Mouse (Mus musculus) heart, embryonic 16.5 days (tissue): ENCODE data around the gene Hsd11b2. TPM values are rescaled to one million over a fixed set of nuclear protein-coding genes. Genes with fewer than 3 reads are reported as not detected.

Experiments
- ATAC-seq: fragments of 200-750 bp; cut with Nextera tagmentation; replicated peaks from 2 replicates; pipeline ENCODE4 v1.8.0; 2017; ENCODE audit warnings: moderate number of reproducible peaks; ENCODE audit not compliant: insufficient read depth, low FRiP score; ENCODE audit errors: extremely low read depth
- H3K27ac ChIP-seq: fragments of 300-500 bp; sonication (generic); 2 replicates; pipeline ENCODE4 v1.5.1; 2014; ENCODE audit warnings: mild to moderate bottlenecking, low read length, control low read depth, moderate library complexity
- H3K27me3 ChIP-seq: fragments of 300-500 bp; sonication (generic); 2 replicates; pipeline ENCODE4 v1.6.1; 2014; ENCODE audit warnings: low read length, mixed read lengths; ENCODE audit not compliant: control insufficient read depth, insufficient read depth
- H3K36me3 ChIP-seq: fragments of 300-500 bp; sonication (generic); 2 replicates; pipeline ENCODE4 v1.6.1; 2014; ENCODE audit not compliant: control insufficient read depth, insufficient read depth
- H3K4me1 ChIP-seq: fragments of 300-500 bp; sonication (generic); 2 replicates; pipeline ENCODE4 v1.6.1; 2014; ENCODE audit warnings: low read length, mixed read lengths; ENCODE audit not compliant: control insufficient read depth, insufficient read depth
- H3K4me2 ChIP-seq: fragments of 300-500 bp; sonication (generic); 2 replicates; pipeline ENCODE4 v1.6.1; 2014; ENCODE audit warnings: low read depth, mild to moderate bottlenecking, control low read depth, low read length
- H3K4me3 ChIP-seq: fragments of 300-500 bp; sonication (generic); 2 replicates; pipeline ENCODE4 v1.5.1; 2014; ENCODE audit warnings: mild to moderate bottlenecking, control low read depth, low read length
- H3K9ac ChIP-seq: fragments of 300-500 bp; sonication (generic); 2 replicates; pipeline ENCODE4 v1.6.1; 2014; ENCODE audit warnings: low read length, control low read depth
- H3K9me3 ChIP-seq: fragments of 300-500 bp; sonication (generic); replicated peaks from 2 replicates; pipeline ENCODE4 v1.6.1; 2016; ENCODE audit warnings: low read length; ENCODE audit not compliant: control insufficient read depth
- WGBS: fragments of 180-500 bp; shearing (Covaris S2); extraction: QIAGEN DNeasy Blood & Tissue Kit; methylation state at CpG from one replicate; pipeline ENCODE4 v1.1.7; 2014; 5-methylcytosine and 5-hydroxymethylcytosine counted together
- polyA plus RNA-seq: library from polyadenylated mRNA; unstranded; fragments of >200 nt; fragmentation: Nextera tagmentation; extraction: Ambion mirVana; gene quantifications from 2 replicates; pipeline ENCODE4 v1.2.1, GENCODE M21; 2015

Hsd11b2 gene
- polyA plus RNA-seq, 1 experiment from 2014 or later = 0.25 TPM

DNA sequence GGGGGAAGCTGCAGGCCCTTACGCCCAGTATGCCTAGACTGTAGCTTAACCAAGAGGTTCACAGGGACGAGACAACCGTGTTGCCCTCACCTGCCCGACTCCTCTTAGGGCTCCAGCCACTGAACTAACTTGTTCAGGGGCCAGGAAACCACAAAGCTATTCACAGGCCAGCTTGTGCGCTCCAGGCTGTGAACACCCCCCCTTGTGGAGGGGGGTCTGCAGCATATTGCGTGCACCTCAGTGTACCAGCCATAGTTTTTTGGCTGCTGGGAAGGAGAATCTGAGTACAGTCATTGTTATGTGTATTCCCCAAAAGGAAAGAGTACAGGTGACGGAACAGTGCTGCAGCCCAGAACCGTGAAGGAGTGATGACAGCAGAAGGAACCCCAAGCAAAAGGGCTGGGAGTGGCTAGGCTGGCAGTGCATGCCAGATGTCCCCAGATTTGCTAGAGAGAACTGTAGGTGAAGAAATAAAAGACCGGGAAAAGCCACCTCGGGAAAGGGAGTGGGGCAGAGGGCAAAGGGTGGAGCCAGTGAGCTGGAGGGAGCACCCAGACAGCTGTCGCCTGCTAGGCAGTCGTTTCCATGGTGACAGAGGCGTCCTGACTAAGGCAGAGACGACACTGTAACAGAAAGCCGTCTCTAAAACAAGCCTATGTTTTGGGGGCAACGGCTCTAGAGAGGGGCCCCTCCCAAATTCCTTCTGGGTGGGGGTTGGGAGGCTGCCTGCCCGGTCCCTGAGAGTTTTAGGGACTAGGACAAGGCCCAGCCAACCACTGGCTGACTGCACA, 44.5 kb upstream of the Hsd11b2 start:
- WGBS = 33% methylated on average over 17 of the region's 17 CpGs
- H3K9ac ChIP-seq = no peak overlapping the region
- no peak overlapping the region for H3K27ac ChIP-seq
- H3K4me3 ChIP-seq = no peak overlapping the region
- no peak overlapping the region for H3K4me2 ChIP-seq
- H3K27me3 ChIP-seq = peaks cover 7% of the 10 kb centered on the region; the same call in 1 of the 2 replicates
- 0 out of 2 replicates have a peak, but pooled peaks cover 2% of the 10 kb centered on the region for H3K36me3 ChIP-seq
- H3K4me1 ChIP-seq = peaks cover 37% of the 10 kb centered on the region
- no peak for ATAC-seq
- H3K9me3 ChIP-seq = no peaks in the 10 kb centered on the region

DNA sequence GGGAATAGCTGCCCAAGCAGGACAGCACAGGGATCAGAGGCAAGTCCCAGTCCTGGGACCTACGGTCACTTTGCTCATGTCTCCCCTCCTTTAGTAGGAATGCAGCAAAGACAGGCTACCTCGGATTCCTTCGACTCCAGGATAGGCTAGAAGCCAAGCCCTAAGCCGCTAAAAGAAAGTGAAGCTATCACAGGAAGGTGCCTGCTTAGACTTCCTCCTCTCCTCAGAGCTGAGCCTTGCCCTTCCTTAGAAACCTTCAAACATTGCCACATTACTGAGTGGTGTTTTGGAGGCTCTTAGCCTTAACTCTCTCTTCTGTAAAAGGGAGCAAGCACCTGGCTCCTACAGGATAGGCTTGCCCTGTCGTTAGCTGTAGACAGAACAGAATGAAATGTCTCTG, 43.9 kb upstream of the Hsd11b2 start:
- Histone ChIP-seq H3K36me3 (0 out of 2 replicates have a peak, but pooled peaks cover 2% of the 10 kb centered on the region), H3K9ac (no peak overlapping the region), H3K9me3 (no peaks in the 10 kb centered on the region), H3K4me3 (no peak overlapping the region), H3K4me1 (peaks cover 37% of the 10 kb centered on the region), H3K4me2 (no peak overlapping the region), H3K27me3 (peaks cover 7% of the 10 kb centered on the region; the same call in 1 of the 2 replicates), H3K27ac (no peak overlapping the region)
- 24% methylated on average over 5 of the region's 5 CpGs for WGBS
- no peak for ATAC-seq

DNA sequence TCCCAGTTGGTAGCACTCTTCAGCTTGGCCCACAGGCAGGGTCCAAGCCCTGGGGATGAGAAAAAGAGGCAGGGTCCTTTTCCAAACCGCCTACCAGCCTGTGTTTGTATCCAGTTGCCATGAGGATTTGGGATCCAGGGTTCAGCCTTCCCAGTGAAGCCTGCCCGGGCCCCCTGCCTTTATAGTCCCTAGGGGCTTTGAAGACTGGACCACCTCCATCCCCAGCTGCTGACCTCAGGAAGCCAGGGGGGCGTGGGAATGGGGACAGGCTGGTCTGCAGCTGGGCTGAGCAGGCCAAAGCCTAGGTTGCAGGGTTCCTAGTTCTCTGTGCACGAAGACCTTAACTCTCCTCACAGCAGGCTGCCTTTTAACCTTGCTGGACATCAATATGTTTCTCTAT, 43.3 kb upstream of the Hsd11b2 start:
- 77% methylated on average over 4 of the region's 4 CpGs for WGBS
- Histone ChIP-seq H3K27me3 (peaks cover 7% of the 10 kb centered on the region; the same call in 1 of the 2 replicates), H3K4me3 (no peak overlapping the region), H3K9me3 (no peaks in the 10 kb centered on the region), H3K4me1 (peaks cover 37% of the 10 kb centered on the region), H3K4me2 (no peak overlapping the region), H3K36me3 (0 out of 2 replicates have a peak, but pooled peaks cover 2% of the 10 kb centered on the region), H3K27ac (no peak overlapping the region), H3K9ac (no peak overlapping the region)
- ATAC-seq = no peak

DNA sequence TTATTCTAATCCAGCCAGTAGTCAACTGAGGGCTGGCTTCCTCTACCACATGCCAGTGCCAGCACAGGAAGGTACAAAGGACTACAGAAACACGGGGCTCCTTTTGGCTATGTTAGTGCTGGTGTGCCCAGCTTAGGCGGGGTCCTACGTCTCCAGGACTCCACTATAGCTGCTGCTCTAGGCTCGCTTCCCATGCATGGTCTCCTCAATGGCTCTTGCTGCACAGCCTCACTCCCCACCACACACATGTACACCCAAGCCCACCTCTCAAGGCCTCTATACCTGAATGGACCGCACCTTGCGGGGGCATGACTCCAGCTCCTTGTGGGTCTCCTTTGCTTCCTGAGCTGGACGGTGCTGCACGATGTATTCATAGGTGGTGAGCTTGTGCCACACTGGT, 42.8 kb upstream of the Hsd11b2 start:
- H3K4me1 ChIP-seq = peaks cover 35% of the 10 kb centered on the region
- peaks cover 7% of the 10 kb centered on the region; the same call in 1 of the 2 replicates for H3K27me3 ChIP-seq
- H3K9ac ChIP-seq = no peak overlapping the region
- no peaks in the 10 kb centered on the region for H3K9me3 ChIP-seq
- 89% methylated on average over 8 of the region's 8 CpGs for WGBS
- no peak for ATAC-seq
- no peak overlapping the region for H3K27ac ChIP-seq
- no peak overlapping the region for H3K4me3 ChIP-seq
- no peak overlapping the region for H3K4me2 ChIP-seq
- H3K36me3 ChIP-seq = 0 out of 2 replicates have a peak, but pooled peaks cover 2% of the 10 kb centered on the region

DNA sequence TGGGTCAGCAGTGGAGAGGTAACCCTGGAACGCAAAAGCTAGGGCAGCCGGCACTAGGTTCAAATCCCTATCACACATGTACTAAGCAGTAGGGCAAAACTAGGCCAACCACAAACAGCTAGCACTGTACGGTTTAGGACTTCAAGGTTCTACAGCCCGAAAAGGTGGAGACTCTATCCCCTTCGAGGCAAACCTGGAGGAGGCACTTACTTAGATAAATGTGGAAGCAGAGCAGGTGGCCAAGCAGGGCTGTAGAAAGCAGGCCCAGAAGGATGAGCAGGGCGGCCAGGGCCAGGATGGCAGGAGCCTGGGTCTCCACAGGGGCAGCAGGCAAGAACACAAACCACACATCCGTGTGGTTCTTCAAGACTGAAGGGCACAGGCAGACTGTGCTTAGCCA, 42.4 kb upstream of the Hsd11b2 start:
- no peak overlapping the region for H3K27ac ChIP-seq
- H3K4me1 ChIP-seq = peaks cover 34% of the 10 kb centered on the region
- no peak overlapping the region for H3K9ac ChIP-seq
- H3K27me3 ChIP-seq = peaks cover 7% of the 10 kb centered on the region; the same call in 1 of the 2 replicates
- no peaks in the 10 kb centered on the region for H3K9me3 ChIP-seq
- 0 out of 2 replicates have a peak, but pooled peaks cover 2% of the 10 kb centered on the region for H3K36me3 ChIP-seq
- ATAC-seq = no peak
- 93% methylated on average over 7 of the region's 7 CpGs for WGBS
- H3K4me2 ChIP-seq = no peak overlapping the region
- H3K4me3 ChIP-seq = no peak overlapping the region

DNA sequence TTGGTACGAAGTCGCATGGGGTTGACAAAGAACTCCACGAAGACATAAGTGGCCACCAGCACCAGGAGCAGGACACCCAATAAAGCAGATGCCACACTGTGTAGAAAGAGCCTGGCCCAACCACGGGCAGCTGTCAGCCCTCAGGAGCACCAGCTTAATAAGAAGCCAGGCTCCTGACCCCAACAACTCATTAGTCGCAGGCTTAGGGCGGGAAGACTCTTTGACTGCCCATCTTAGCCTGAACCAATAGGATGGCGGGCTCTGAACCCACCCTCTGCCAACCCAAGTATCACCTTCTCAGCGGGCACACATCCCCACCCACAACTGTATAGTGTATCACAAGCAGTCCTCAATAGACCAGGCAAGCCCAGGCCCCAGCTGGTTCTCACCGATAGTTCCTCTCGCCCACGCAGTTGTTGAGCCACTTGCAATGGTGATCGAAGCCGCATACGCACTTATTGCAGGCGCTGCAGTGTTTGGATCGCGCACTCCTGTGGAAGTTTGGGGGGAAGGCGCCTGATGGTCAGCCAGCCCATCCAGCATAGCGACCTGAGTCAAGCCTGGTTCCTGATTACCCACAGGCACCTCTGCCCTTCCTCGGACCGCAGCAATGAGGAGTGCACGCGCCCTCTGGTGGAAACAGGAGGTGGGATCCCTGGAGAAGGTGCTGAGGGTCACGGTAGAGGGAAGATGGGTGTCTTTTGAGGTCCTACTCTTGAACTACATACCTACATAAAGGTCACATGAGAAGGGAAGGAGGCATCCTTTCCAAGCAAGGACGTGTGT, 41.7 kb upstream of the Hsd11b2 start:
- no peak overlapping the region for H3K27ac ChIP-seq
- H3K9ac ChIP-seq = no peak overlapping the region
- peaks cover 7% of the 10 kb centered on the region; the same call in 1 of the 2 replicates for H3K27me3 ChIP-seq
- H3K9me3 ChIP-seq = no peaks in the 10 kb centered on the region
- no peak for ATAC-seq
- no peak overlapping the region for H3K4me2 ChIP-seq
- no peak overlapping the region for H3K4me3 ChIP-seq
- H3K4me1 ChIP-seq = peaks cover 29% of the 10 kb centered on the region
- 49% methylated on average over 25 of the region's 25 CpGs for WGBS
- 0 out of 2 replicates have a peak, but pooled peaks cover 2% of the 10 kb centered on the region for H3K36me3 ChIP-seq

DNA sequence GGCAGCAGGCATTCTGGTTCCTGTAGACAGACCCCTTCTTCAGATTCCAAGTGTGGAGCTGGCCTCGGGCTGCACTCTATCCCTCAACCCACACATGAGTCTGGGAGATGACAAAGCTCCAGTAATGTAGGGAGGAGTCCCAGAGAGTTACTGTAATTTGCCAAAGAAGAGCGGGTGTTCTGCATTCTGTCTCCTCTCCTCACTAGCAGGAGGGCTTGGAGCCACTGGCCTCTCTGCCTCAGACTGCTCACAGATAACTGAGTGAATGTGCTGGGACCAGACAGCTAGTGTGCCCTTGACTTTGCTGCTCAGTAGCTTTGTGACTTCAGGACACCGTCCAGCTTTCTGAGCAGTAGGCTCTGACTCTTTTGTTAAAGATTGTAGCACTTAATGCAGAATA, 40.8 kb upstream of the Hsd11b2 start:
- Histone ChIP-seq H3K4me3 (no peak overlapping the region), H3K9me3 (no peaks in the 10 kb centered on the region), H3K4me1 (peaks cover 25% of the 10 kb centered on the region), H3K27me3 (peaks cover 5% of the 10 kb centered on the region; the same call in 1 of the 2 replicates), H3K4me2 (no peak overlapping the region), H3K36me3 (0 out of 2 replicates have a peak, but pooled peaks cover 2% of the 10 kb centered on the region), H3K9ac (no peak overlapping the region), H3K27ac (peak overlapping the region; percentile 20; the same call in 1 of the 2 replicates)
- 38% methylated on average over 3 of the region's 3 CpGs for WGBS
- no peak for ATAC-seq

DNA sequence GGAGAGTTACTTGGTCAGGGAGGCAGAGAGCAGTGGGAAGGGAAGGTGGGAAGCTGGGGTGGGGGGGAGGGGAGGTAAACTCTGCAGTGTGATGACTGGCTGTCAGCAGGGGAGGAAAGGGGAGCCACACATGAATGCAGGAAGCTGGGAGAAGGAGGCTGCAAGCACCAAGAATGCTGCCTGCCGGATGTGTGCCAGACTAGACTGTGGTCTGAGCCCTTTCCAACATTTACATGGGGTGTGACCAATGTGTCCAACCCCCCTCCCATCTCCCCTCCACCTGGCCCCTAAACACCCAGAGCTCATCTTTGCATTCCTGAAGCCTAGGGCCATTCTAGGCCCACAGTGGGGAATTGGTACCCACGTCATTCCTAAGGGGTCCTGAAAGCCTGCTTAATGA, 37.5 kb upstream of the Hsd11b2 start:
- peaks cover 13% of the 10 kb centered on the region; the same call in 1 of the 2 replicates for H3K4me1 ChIP-seq
- 33% methylated on average over 2 of the region's 2 CpGs for WGBS
- H3K27ac ChIP-seq = no peak overlapping the region
- ATAC-seq = 0 out of 2 replicates have a peak, but pooled peaks have one; percentile 6
- 0 out of 2 replicates have a peak, but pooled peaks cover 5% of the 10 kb centered on the region for H3K36me3 ChIP-seq
- no peak overlapping the region for H3K4me2 ChIP-seq
- H3K27me3 ChIP-seq = no peaks in the 10 kb centered on the region
- H3K9ac ChIP-seq = no peak overlapping the region
- H3K9me3 ChIP-seq = no peaks in the 10 kb centered on the region
- H3K4me3 ChIP-seq = no peak overlapping the region
